In genomic region chr14:54893651-54894181, GRCm38 (mm10) we compare ENCODE assay signal across 8 mouse cellular contexts. TPM values are rescaled to one million over a fixed set of nuclear protein-coding genes. Genes with fewer than 3 reads are reported as not detected.
DNase-seq lines count a peak whose midpoint lies in the region; ATAC-seq and TF ChIP-seq lines count a peak whose summit lies in the region.

No protein-coding gene starts in this region.

- peak overlapping the region; percentile 100 for H3K9ac ChIP-seq in heart, embryonic 11.5 days (ENCODE audit: low read depth, low read length)
- H3K9ac ChIP-seq in kidney, embryonic 16.5 days (replicated peaks; ENCODE audit: low read length), result peak overlapping the region; percentile 100
- peak overlapping the region; percentile 96 for H3K9ac ChIP-seq in liver, adult 2 months (ENCODE audit: low read depth, low read length)

- no peak for TF ChIP-seq CTCF in C2C12 (IDR thresholded peaks at IDR 0.05; ENCODE audit: control insufficient read depth, insufficient read depth, insufficient read length)
- no peak for TF ChIP-seq CTCF in brain, embryonic 14.5 days (IDR thresholded peaks at IDR 0.05; ENCODE audit: borderline replicate concordance, extremely low read depth, insufficient read depth, insufficient read length)
- TF ChIP-seq CTCF in liver, adult 2 months (IDR thresholded peaks at IDR 0.05; ENCODE audit: low read depth, low read length), result no peak

- H3K4me1 ChIP-seq in erythroblast, embryonic 14.5 days (ENCODE audit: control insufficient read depth), result peaks cover 33% of the 10 kb centered on the region
- peaks cover 26% of the 10 kb centered on the region for H3K4me1 ChIP-seq in heart, embryonic 11.5 days (ENCODE audit: control insufficient read depth, insufficient read depth, low read length)
- peaks cover 31% of the 10 kb centered on the region for H3K4me1 ChIP-seq in kidney, embryonic 16.5 days (ENCODE audit: insufficient read depth, low read length)
- H3K4me1 ChIP-seq in liver, adult 2 months (ENCODE audit: control insufficient read depth, insufficient read depth, low read length), result peaks cover 7% of the 10 kb centered on the region

- H3K27me3 ChIP-seq in C2C12 (ENCODE audit: control insufficient read depth, insufficient read depth, insufficient read length), result no peaks in the 10 kb centered on the region
- H3K27me3 ChIP-seq in erythroblast, embryonic 14.5 days (ENCODE audit: control insufficient read depth), result no peaks in the 10 kb centered on the region
- no peaks in the 10 kb centered on the region for H3K27me3 ChIP-seq in heart, embryonic 11.5 days (ENCODE audit: control insufficient read depth, insufficient read depth, low read length)
- H3K27me3 ChIP-seq in kidney, embryonic 16.5 days (ENCODE audit: insufficient read depth, low read length), result no peaks in the 10 kb centered on the region
- H3K27me3 ChIP-seq in liver, adult 2 months (ENCODE audit: control insufficient read depth, insufficient read depth, low read length), result no peaks in the 10 kb centered on the region
- H3K27me3 ChIP-seq in myocyte (ENCODE audit: control insufficient read depth, insufficient read depth, insufficient read length), result no peaks in the 10 kb centered on the region
- no peaks in the 10 kb centered on the region for H3K27me3 ChIP-seq in splenic B cell, adult 2 months (ENCODE audit: control insufficient read depth, insufficient read depth, low read length, poor library complexity, severe bottlenecking)

- H3K4me2 ChIP-seq in heart, embryonic 11.5 days, result peak overlapping the region; percentile 79
- peak overlapping the region; percentile 53 for H3K4me2 ChIP-seq in kidney, embryonic 16.5 days (replicated peaks; ENCODE audit: low read depth, low read length)
- H3K4me2 ChIP-seq in myocyte (ENCODE audit: low read depth), result peak overlapping the region; percentile 66

- H3K9me3 ChIP-seq in erythroblast, embryonic 14.5 days (ENCODE audit: control insufficient read depth, low read length), result no peaks in the 10 kb centered on the region
- H3K9me3 ChIP-seq in heart, embryonic 11.5 days (replicated peaks; ENCODE audit: control insufficient read depth, low read length), result no peaks in the 10 kb centered on the region
- no peaks in the 10 kb centered on the region for H3K9me3 ChIP-seq in kidney, embryonic 16.5 days (ENCODE audit: low read length)

- H3ac ChIP-seq in C2C12 (ENCODE audit: control insufficient read depth, insufficient read length, low read depth) (no peak overlapping the region), myocyte (ENCODE audit: control insufficient read depth, insufficient read length) (peak overlapping the region; percentile 87)

- ATAC-seq in heart, embryonic 11.5 days (replicated peaks; ENCODE audit: insufficient number of reproducible peaks, low FRiP score, low TSS enrichment), result peak; percentile 98
- peak; percentile 99 for ATAC-seq in kidney, embryonic 16.5 days (ENCODE audit: low FRiP score, low TSS enrichment)

- H3K4me3 ChIP-seq in C2C12 (ENCODE audit: insufficient read depth, poor library complexity, severe bottlenecking) (peak overlapping the region; percentile 79), myocyte (peak overlapping the region; percentile 86)
- peak overlapping the region; percentile 90 for H3K4me3 ChIP-seq in erythroblast, embryonic 14.5 days (replicated peaks)
- H3K4me3 ChIP-seq in heart, embryonic 11.5 days (ENCODE audit: low read depth, low read length), result peak overlapping the region; percentile 96
- peak overlapping the region; percentile 93 for H3K4me3 ChIP-seq in kidney, embryonic 16.5 days (ENCODE audit: low read length)
- H3K4me3 ChIP-seq in liver, adult 2 months (ENCODE audit: insufficient read depth, low read depth, low read length), result peak overlapping the region; percentile 90

- peak; percentile 100 for DNase-seq in brain, embryonic 14.5 days (ENCODE audit: low read depth)
- DNase-seq in liver, adult 2 months (ENCODE audit: extremely low read depth, low read depth, low spot score), result peak; percentile 100
- DNase-seq in splenic B cell, adult 2 months (ENCODE audit: low read depth, low spot score), result peak; percentile 99

- peaks cover 29% of the 10 kb centered on the region for H3K36me3 ChIP-seq in C2C12 (ENCODE audit: control insufficient read depth, insufficient read depth)
- H3K36me3 ChIP-seq in erythroblast, embryonic 14.5 days (ENCODE audit: control insufficient read depth), result peaks cover 41% of the 10 kb centered on the region
- peaks cover 18% of the 10 kb centered on the region for H3K36me3 ChIP-seq in heart, embryonic 11.5 days (ENCODE audit: control insufficient read depth, insufficient read depth, low read length)
- peaks cover 29% of the 10 kb centered on the region for H3K36me3 ChIP-seq in kidney, embryonic 16.5 days (ENCODE audit: insufficient read depth, low read length)
- peaks cover 27% of the 10 kb centered on the region for H3K36me3 ChIP-seq in liver, adult 2 months (ENCODE audit: control insufficient read depth, insufficient read depth, low read length)
- peaks cover 17% of the 10 kb centered on the region for H3K36me3 ChIP-seq in myocyte (ENCODE audit: control insufficient read depth, insufficient read depth)
- peaks cover 10% of the 10 kb centered on the region for H3K36me3 ChIP-seq in splenic B cell, adult 2 months (ENCODE audit: control insufficient read depth, insufficient read depth, low read length, poor library complexity, severe bottlenecking)

- peaks cover 25% of the 10 kb centered on the region for H3K79me3 ChIP-seq in C2C12 (ENCODE audit: low read depth)

- WGBS in heart, embryonic 11.5 days (ENCODE audit: insufficient replicate concordance), result under 1% methylated on average over 38 of the region's 38 CpGs
- WGBS in kidney, embryonic 16.5 days, result 0% methylated on average over 38 of the region's 38 CpGs
- under 1% methylated on average over 38 of the region's 38 CpGs for WGBS in liver, adult 2 months

- H3K79me2 ChIP-seq in C2C12 (ENCODE audit: control insufficient read depth, insufficient read depth) (peaks cover 33% of the 10 kb centered on the region), myocyte (ENCODE audit: control insufficient read depth, insufficient read depth) (peaks cover 26% of the 10 kb centered on the region)
- no peaks in the 10 kb centered on the region; the same call in 1 of the 2 replicates for H3K79me2 ChIP-seq in liver, adult 2 months (ENCODE audit: control insufficient read depth, insufficient read depth, low read length)

- peak overlapping the region; percentile 97 for H3K27ac ChIP-seq in heart, embryonic 11.5 days (ENCODE audit: low read depth, low read length)
- H3K27ac ChIP-seq in kidney, embryonic 16.5 days (ENCODE audit: low read length), result peak overlapping the region; percentile 96
- no peak overlapping the region for H3K27ac ChIP-seq in liver, adult 2 months (replicated peaks; ENCODE audit: insufficient read depth, low read depth, low read length)

- no peak for TF ChIP-seq POLR2A in brain, embryonic 14.5 days (IDR thresholded peaks at IDR 0.05; ENCODE audit: borderline replicate concordance, extremely low read depth, insufficient read depth, insufficient read length, poor library complexity, severe bottlenecking)
- peak; percentile 23; the same call in 1 of the 2 replicates for TF ChIP-seq POLR2A in liver, adult 2 months (IDR thresholded peaks at IDR 0.05; ENCODE audit: extremely low read depth, insufficient read depth, low read length)
- no peak for TF ChIP-seq POLR2A in myocyte (IDR thresholded peaks at IDR 0.05; ENCODE audit: insufficient read length, low read depth)

RNA-seq across cellular contexts. Expression of gene Pabpn1, which starts 1.4 kb away (rescaled TPM):
- 146 TPM for polyA plus RNA-seq in C2C12 (2012; fragmentation: generic; extraction: Trizol)
- 517 and 822 TPM in 2 replicates for polyA plus RNA-seq in brain, embryonic 14.5 days (2012; rRNA removed)
- polyA plus RNA-seq in erythroblast, embryonic 14.5 days (2012), result 27.8 and 29.0 TPM in 2 replicates
- polyA plus RNA-seq in heart, embryonic 11.5 days (2014; fragmentation: Nextera tagmentation; extraction: Ambion mirVana), result 89.5 and 99.0 TPM in 2 replicates
- 135 and 141 TPM in 2 replicates for polyA plus RNA-seq in kidney, embryonic 16.5 days (2015; fragmentation: Nextera tagmentation; extraction: Ambion mirVana)
- total RNA-seq in liver, adult 2 months (2014; rRNA removed), result 29.7 and 37.8 TPM in 2 replicates
- 65.4 and 89.4 TPM in 2 replicates for polyA plus RNA-seq in liver, adult 2 months (2012; rRNA removed)
- polyA plus RNA-seq in myocyte (2012; fragmentation: generic; extraction: Trizol), result 70.6 TPM

RNA-seq across cellular contexts. Expression of gene Gm20521, which starts 10.5 kb away (rescaled TPM):
- polyA plus RNA-seq in C2C12 (2012; fragmentation: generic; extraction: Trizol) (0.49 TPM), myocyte (2012; fragmentation: generic; extraction: Trizol) (0.47 TPM)
- 0.12 and 1.3 TPM in 2 replicates for polyA plus RNA-seq in brain, embryonic 14.5 days (2012; rRNA removed)
- 0.05 and 0.14 TPM in 2 replicates for polyA plus RNA-seq in erythroblast, embryonic 14.5 days (2012)
- 0.31 TPM in 1 of 2 replicates, not detected in the other for polyA plus RNA-seq in heart, embryonic 11.5 days (2014; fragmentation: Nextera tagmentation; extraction: Ambion mirVana)
- polyA plus RNA-seq in kidney, embryonic 16.5 days (2015; fragmentation: Nextera tagmentation; extraction: Ambion mirVana), result 0.16 and 0.45 TPM in 2 replicates
- 0.13 TPM in 1 of 2 replicates, not detected in the other for total RNA-seq in liver, adult 2 months (2014; rRNA removed)
- polyA plus RNA-seq in liver, adult 2 months (2012; rRNA removed), result 7.9 TPM in 1 of 2 replicates, not detected in the other

RNA-seq across cellular contexts. Expression of gene Bcl2l2, which starts 10.5 kb away (rescaled TPM):
- polyA plus RNA-seq in C2C12 (2012; fragmentation: generic; extraction: Trizol), result 16.5 TPM
- 39.5 and 47.2 TPM in 2 replicates for polyA plus RNA-seq in brain, embryonic 14.5 days (2012; rRNA removed)
- polyA plus RNA-seq in erythroblast, embryonic 14.5 days (2012), result 0.66 and 0.95 TPM in 2 replicates
- polyA plus RNA-seq in heart, embryonic 11.5 days (2014; fragmentation: Nextera tagmentation; extraction: Ambion mirVana), result 3.3 TPM in 2 replicates
- polyA plus RNA-seq in kidney, embryonic 16.5 days (2015; fragmentation: Nextera tagmentation; extraction: Ambion mirVana), result 5.0 and 5.1 TPM in 2 replicates
- 14.1 and 17.2 TPM in 2 replicates for total RNA-seq in liver, adult 2 months (2014; rRNA removed)
- 17.3 and 19.5 TPM in 2 replicates for polyA plus RNA-seq in liver, adult 2 months (2012; rRNA removed)
- 20.5 TPM for polyA plus RNA-seq in myocyte (2012; fragmentation: generic; extraction: Trizol)

RNA-seq across cellular contexts. Expression of gene Ppp1r3e, which starts 16.4 kb away (rescaled TPM):
- polyA plus RNA-seq in C2C12 (2012; fragmentation: generic; extraction: Trizol), result 1.1 TPM
- 13.7 and 21.9 TPM in 2 replicates for polyA plus RNA-seq in brain, embryonic 14.5 days (2012; rRNA removed)
- 0.02 TPM in 1 of 2 replicates, not detected in the other for polyA plus RNA-seq in erythroblast, embryonic 14.5 days (2012)
- 0.94 and 1.8 TPM in 2 replicates for polyA plus RNA-seq in heart, embryonic 11.5 days (2014; fragmentation: Nextera tagmentation; extraction: Ambion mirVana)
- polyA plus RNA-seq in kidney, embryonic 16.5 days (2015; fragmentation: Nextera tagmentation; extraction: Ambion mirVana), result 1.6 and 1.7 TPM in 2 replicates
- total RNA-seq in liver, adult 2 months (2014; rRNA removed), result 4.9 and 6.4 TPM in 2 replicates
- polyA plus RNA-seq in liver, adult 2 months (2012; rRNA removed), result 7.5 and 8.7 TPM in 2 replicates
- 0.71 TPM for polyA plus RNA-seq in myocyte (2012; fragmentation: generic; extraction: Trizol)

RNA-seq across cellular contexts. Expression of gene Slc22a17, which starts 19.2 kb away (rescaled TPM):
- polyA plus RNA-seq in C2C12 (2012; fragmentation: generic; extraction: Trizol), result 0.27 TPM
- 466 and 718 TPM in 2 replicates for polyA plus RNA-seq in brain, embryonic 14.5 days (2012; rRNA removed)
- polyA plus RNA-seq in erythroblast, embryonic 14.5 days (2012), result 0.01 TPM in 1 of 2 replicates, not detected in the other
- polyA plus RNA-seq in heart, embryonic 11.5 days (2014; fragmentation: Nextera tagmentation; extraction: Ambion mirVana), result 26.0 and 28.7 TPM in 2 replicates
- polyA plus RNA-seq in kidney, embryonic 16.5 days (2015; fragmentation: Nextera tagmentation; extraction: Ambion mirVana), result 45.9 and 55.1 TPM in 2 replicates
- total RNA-seq in liver, adult 2 months (2014; rRNA removed), result 0.46 and 0.81 TPM in 2 replicates
- 1.4 and 2.7 TPM in 2 replicates for polyA plus RNA-seq in liver, adult 2 months (2012; rRNA removed)
- 0.92 TPM for polyA plus RNA-seq in myocyte (2012; fragmentation: generic; extraction: Trizol)
